Mouse (Mus musculus) cerebellum, adult 2 months (tissue): ENCODE results near the gene Mcub.

Experiments
- CTCF ChIP-seq: fragments of 200-500 bp; IDR thresholded peaks from 2 replicates; pipeline ENCODE4 v1.5.1; 2011; ENCODE audit warnings: low read depth, mild to moderate bottlenecking, control low read depth, low read length, moderate library complexity, borderline replicate concordance; ENCODE audit not compliant: insufficient read depth
- POLR2A ChIP-seq: fragments of 200-500 bp; IDR thresholded peaks from 2 replicates; pipeline ENCODE4 v1.6.1; 2011; ENCODE audit warnings: low read length, control low read depth, borderline replicate concordance; ENCODE audit not compliant: insufficient read depth

DNA sequence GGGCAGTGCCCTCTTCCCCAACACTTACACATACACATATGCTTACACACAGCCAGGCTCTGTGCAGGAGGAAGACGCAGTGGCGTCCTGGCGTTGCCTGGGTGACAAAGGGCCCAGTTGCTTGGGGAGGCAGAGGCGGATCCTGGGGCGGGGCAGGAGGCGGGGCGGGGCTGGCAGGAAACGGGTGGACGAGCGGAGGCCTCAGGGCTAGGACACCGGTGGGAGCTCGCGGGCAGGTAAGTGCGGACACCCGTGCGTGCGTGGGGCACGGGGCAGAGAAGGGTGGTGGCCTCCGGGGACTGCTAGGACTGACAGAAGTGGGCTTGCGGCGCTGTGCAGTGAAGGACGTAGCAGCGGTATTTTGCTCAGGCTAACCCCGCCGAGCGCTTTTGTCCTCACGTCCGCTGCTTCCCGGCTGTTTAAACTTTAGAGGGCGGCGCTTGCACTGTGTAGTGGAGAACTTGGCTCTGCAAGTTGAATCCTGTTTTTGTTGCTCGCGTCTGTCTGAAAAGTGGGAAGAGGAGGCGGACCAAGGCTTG is 68.7 kb downstream of the Mcub start, which contains the start of gene Casp6:
- TF ChIP-seq CTCF, result no peak
- no peak for TF ChIP-seq POLR2A
